Mouse (Mus musculus) small intestine, adult 2 months (tissue): ENCODE results near the gene Slc31a1.

Source experiments
- CTCF ChIP-seq: fragments of 200-500 bp; IDR thresholded peaks from 2 replicates; pipeline ENCODE4 v1.5.1; 2012; ENCODE audit warnings: low read depth, mild to moderate bottlenecking, control low read depth, inconsistent platforms, low read length, moderate library complexity, mixed read lengths; ENCODE audit not compliant: insufficient replicate concordance, insufficient read length; ENCODE audit errors: extremely low read depth
- POLR2A ChIP-seq: fragments of 200-500 bp; IDR thresholded peaks from 2 replicates; pipeline ENCODE4 v1.6.1; 2012; ENCODE audit warnings: low read depth, mild to moderate bottlenecking, control low read depth, inconsistent platforms, low read length, moderate library complexity

- TF ChIP-seq CTCF (no peak), POLR2A (no peak)
These were observed 74.6 kb downstream of the Slc31a1 start, which contains the start of gene Rnf183 for GRCm38 (mm10) chr4:62435081-62435480.
